Mouse (Mus musculus) olfactory bulb, adult 2 months (tissue): ENCODE data around the gene Gm4881. TPM values are rescaled to one million over a fixed set of nuclear protein-coding genes. Genes with fewer than 3 reads are reported as not detected.

Experiments
- H3K27ac ChIP-seq: fragments of 200-500 bp; 2 replicates; pipeline ENCODE4 v1.5.1; 2012; ENCODE audit warnings: low read depth, low read length; ENCODE audit not compliant: insufficient read depth
- H3K4me1 ChIP-seq: fragments of 200-500 bp; 2 replicates; pipeline ENCODE4 v1.6.1; 2012; ENCODE audit warnings: low read length; ENCODE audit not compliant: control insufficient read depth, insufficient read depth
- H3K4me3 ChIP-seq: fragments of 200-500 bp; 2 replicates; pipeline ENCODE4 v1.5.1; 2012; ENCODE audit warnings: mild to moderate bottlenecking, low read depth, low read length, moderate library complexity; ENCODE audit not compliant: insufficient read depth
- CTCF ChIP-seq: fragments of 200-500 bp; IDR thresholded peaks from 2 replicates; pipeline ENCODE4 v1.5.1; 2012; ENCODE audit warnings: low read depth, mild to moderate bottlenecking, low read length, moderate library complexity; ENCODE audit not compliant: insufficient read depth
- POLR2A ChIP-seq: fragments of 200-500 bp; IDR thresholded peaks from 2 replicates; pipeline ENCODE4 v1.6.1; 2012; ENCODE audit warnings: mild to moderate bottlenecking, low read depth, low read length, moderate library complexity; ENCODE audit not compliant: insufficient read depth
- WGBS: fragments of 180-500 bp; shearing (Covaris S2); methylation state at CpG from one replicate; pipeline ENCODE4 v1.1.7; 2018; 5-methylcytosine and 5-hydroxymethylcytosine counted together
- polyA plus RNA-seq: library from polyadenylated mRNA; stranded (reverse); fragments of >200 nt; gene quantifications from 2 replicates; pipeline ENCODE4 v1.2.4, GENCODE M21; 2012; ENCODE audit warnings: low replicate concordance; ENCODE audit not compliant: missing spikeins, insufficient read depth, insufficient read length

Gm4881 gene
- polyA plus RNA-seq, 1 experiment, result not detected

DNA sequence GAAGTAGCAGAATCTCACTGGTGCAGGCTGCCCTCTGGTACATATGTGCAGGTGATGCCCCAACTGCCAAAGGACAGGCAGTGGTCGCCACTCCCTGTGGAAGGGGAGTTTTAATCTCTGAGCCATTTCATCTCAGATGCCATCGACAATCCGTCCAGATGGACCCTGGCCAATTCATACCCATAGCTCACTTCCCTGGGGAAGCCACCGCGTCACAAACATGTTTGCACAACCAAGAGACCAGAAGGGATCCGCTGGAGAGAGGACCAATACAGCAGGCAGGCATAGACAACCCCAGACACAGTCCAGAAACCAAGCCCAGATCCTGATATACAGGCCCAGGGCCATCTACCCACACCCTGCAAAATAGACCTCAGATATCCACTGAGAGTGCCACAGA lies 13.8 kb downstream of the Gm4881 start:
- peaks cover 30% of the 10 kb centered on the region for H3K4me1 ChIP-seq
- no peak overlapping the region for H3K4me3 ChIP-seq
- 67% methylated on average over 6 of the region's 6 CpGs for WGBS
- TF ChIP-seq POLR2A (no peak), CTCF (no peak)
- H3K27ac ChIP-seq, result no peak overlapping the region

DNA sequence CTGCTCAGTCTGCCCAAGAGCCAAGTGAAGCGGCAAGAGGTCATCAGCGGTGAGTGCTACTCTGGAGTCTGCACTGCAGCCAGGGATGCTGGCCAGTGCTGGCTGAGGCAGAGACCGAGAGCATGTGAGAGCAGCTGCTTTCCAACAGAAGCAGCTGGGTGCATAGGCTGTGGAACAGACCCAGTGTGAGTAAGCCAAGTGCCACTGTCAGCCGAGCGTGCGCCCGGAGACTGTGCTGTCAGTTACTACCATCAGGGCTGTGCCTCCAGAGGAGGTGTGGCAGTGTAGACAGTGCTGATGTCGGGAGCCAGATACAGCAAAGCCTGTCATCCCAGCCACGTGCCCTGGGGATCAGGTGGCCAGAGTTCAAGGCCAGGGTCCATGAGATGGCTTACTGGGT lies 24.6 kb downstream of the Gm4881 start:
- Histone ChIP-seq H3K4me3 (no peak overlapping the region), H3K4me1 (peaks cover 20% of the 10 kb centered on the region), H3K27ac (no peak overlapping the region; the same call in 1 of the 2 replicates)
- WGBS, result 52% methylated on average over 9 of the region's 9 CpGs
- no peak for TF ChIP-seq CTCF
- no peak for TF ChIP-seq POLR2A

DNA sequence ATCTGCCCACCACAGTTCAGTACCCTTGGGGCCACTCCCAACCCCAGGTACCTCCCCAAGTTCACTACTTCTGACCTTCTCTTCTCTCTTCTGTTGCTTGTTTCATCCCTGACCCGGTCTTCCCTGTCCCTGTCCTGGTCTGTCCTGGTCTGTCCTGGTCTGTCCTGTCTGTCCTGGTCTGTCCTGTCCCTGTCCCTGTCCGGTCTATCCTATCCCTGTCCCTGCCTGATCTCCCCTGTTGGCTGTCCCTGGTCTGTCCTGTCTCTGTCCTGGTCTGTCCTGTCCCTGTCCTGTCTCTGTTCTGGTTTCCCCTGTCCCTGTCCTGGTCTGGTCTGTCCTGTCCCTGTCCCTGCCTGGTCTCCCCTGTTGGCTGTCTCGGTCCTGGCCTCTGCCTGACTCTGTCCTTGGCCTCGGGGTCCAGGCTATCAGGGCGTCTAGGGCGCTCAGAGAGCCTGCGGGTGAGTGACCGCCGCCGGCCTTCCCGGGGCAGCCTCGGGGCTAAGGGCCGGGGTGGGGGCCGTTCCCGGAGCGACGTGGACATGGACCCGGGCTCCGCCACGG lies 25.5 kb downstream of the Gm4881 start:
- 94% methylated on average over 20 of the region's 20 CpGs for WGBS

DNA sequence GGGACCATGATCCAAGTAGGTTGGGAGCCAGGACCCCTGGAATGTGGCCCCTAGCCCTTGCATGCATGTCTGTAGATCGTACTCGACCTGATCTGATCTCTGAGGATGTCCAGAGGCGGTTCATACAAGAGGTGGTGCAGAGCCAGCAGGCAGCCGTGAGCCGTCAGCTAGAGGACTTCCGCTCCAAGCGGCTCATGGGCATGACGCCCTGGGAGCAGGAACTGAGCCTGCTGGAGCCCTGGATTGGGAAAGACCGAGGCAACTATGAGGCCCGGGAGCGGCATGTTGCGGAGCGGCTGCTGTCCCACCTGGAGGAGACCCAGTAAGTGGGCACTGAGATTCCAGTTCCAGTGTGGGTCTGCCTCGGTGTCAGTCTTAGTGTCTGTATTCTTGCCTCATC lies 31.8 kb downstream of the Gm4881 start:
- H3K27ac ChIP-seq, result no peak overlapping the region
- no peak for TF ChIP-seq CTCF
- peaks cover 7% of the 10 kb centered on the region for H3K4me1 ChIP-seq
- 88% methylated on average over 14 of the region's 14 CpGs for WGBS
- no peak overlapping the region for H3K4me3 ChIP-seq

More for the DNA sequence above, 25.5 kb downstream of the Gm4881 start:
- H3K4me1 ChIP-seq, result peaks cover 20% of the 10 kb centered on the region
- no peak overlapping the region for H3K27ac ChIP-seq
- TF ChIP-seq CTCF, result no peak
- TF ChIP-seq POLR2A, result no peak
- H3K4me3 ChIP-seq, result no peak overlapping the region

DNA sequence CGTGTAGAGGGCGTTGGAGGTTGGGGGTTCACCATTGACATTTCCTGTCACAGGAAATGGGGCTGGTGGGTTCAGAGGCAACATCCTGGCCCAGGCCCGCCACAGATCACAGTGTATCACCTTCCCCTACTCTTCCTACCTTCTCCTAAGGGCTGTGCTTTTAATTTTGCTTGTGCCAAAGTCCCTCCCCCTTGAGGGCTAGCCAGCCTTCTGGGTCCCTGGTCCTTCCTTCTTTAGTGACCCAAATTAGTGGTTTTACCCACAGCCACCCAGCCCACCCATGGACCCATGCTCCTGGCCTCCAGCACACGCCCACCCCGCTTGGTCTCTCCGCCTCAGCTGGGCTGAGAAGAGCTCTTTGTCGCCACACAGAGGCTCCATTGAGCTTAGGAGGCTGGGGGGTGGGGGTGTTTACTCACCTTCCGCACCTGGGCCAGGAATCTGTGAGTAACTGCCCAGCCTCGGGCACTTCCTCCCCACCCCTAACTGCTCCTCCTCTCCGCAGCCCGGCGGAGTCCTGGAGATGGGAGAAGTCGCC lies 37.0 kb downstream of the Gm4881 start:
- Histone ChIP-seq H3K4me3 (peak overlapping the region; percentile 26), H3K4me1 (peaks cover 28% of the 10 kb centered on the region), H3K27ac (peak overlapping the region; percentile 85)
- WGBS, result 32% methylated on average over 13 of the region's 13 CpGs
- no peak for TF ChIP-seq POLR2A
- TF ChIP-seq CTCF, result no peak

DNA sequence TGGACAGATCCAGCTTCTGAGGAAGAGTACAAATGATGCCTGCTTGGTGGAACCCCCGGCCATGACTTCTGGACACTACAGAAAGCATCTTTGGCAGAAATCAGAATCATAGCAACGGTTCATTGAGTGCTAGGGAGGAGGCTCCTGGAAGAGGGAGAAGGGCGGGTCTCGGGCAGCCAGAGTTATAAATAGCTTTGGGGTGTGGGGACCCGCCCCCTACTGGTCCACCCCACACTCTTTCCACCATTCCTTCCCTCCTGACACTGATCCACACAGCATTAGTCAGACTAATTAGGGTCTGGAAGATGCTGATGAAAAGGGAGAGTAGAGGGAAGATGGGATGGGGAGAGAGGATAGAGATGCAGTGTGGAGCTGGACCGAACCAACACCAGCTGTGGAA lies 37.7 kb downstream of the Gm4881 start:
- TF ChIP-seq POLR2A (no peak), CTCF (no peak)
- peaks cover 28% of the 10 kb centered on the region for H3K4me1 ChIP-seq
- H3K27ac ChIP-seq, result peak overlapping the region; percentile 85
- peak overlapping the region; percentile 26 for H3K4me3 ChIP-seq
- WGBS, result 20% methylated on average over 6 of the region's 6 CpGs

DNA sequence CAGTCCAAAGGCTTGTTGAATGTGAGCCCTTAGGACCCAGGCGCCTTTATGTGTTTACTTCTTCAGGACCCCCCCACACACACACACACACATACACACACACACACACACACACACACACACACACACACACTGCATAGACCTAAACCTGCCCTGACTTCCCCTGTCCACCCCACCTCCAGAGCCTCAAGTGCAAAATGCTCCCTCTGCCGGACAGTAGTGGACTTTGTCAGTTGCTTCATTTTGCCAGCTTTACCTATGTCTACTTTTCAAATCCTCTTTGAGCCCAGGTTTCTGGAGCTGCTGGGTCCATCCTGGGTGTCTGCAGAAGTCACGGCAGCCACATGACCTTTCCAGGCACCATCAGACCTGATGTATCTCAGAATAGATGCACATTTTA lies 39.4 kb downstream of the Gm4881 start:
- WGBS, result 11% methylated on average over 3 of the region's 3 CpGs
- H3K27ac ChIP-seq, result peak overlapping the region; percentile 23; the same call in 1 of the 2 replicates

DNA sequence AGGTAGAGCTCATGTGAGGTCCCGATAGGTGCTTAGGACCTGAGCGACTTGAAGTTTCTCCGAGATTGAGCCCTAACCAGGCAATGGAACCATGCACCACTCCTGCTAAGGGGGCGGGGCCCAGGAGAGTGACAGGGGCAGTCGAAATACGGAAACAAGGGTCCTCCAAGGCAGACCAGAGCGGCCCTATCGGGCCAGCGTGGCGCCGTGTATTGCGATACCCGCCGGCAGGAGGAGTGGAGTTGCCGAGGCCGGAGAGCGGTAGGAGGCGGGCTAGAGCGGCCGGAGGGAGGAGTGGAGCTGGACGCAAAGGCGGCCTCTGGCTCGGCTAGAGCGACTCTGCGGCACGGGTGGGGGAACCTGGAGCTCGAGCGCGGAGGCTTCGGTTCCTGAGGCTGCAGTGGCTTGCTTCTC lies 40.2 kb downstream of the Gm4881 start:
- H3K27ac ChIP-seq, result peak overlapping the region; percentile 73; the same call in 1 of the 2 replicates
- WGBS, result under 1% methylated on average over 24 of the region's 30 CpGs
- peaks cover 28% of the 10 kb centered on the region for H3K4me1 ChIP-seq
- peak overlapping the region; percentile 71 for H3K4me3 ChIP-seq
- TF ChIP-seq CTCF (no peak), POLR2A (peak; percentile 41; the same call in 1 of the 2 replicates)

More for the DNA sequence above, 39.4 kb downstream of the Gm4881 start:
- Histone ChIP-seq H3K4me1 (peaks cover 28% of the 10 kb centered on the region), H3K4me3 (peak overlapping the region; percentile 37)
- TF ChIP-seq POLR2A, result no peak
- peak; percentile 41; the same call in 1 of the 2 replicates for TF ChIP-seq CTCF

DNA sequence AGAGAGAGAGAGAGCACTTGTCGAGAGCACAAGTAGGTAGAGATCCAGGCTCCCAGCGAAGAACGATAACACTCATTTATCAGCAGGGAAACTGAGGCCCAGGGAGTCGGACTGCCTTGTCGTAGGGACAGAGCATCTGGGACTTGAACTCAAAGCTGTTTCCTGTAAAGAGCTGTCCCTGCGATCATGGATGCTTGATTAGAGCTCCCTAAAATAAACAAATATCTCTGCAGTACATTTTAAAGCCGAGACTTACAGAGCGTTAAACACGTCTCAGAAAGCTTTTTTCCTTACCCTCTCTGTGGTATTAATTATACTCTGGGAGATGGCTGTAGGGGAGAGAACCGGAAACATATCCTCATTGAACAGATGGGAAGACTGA lies 40.9 kb downstream of the Gm4881 start:
- TF ChIP-seq POLR2A (no peak), CTCF (no peak)
- no peak overlapping the region for H3K27ac ChIP-seq
- peaks cover 28% of the 10 kb centered on the region for H3K4me1 ChIP-seq
- WGBS, result 17% methylated on average over 10 of the region's 10 CpGs
- peak overlapping the region; percentile 71 for H3K4me3 ChIP-seq
